Mouse (Mus musculus): ENCODE measurements at regions not wholly inside any gene's neighbourhood (a gene's known extent, or its start where the extent isn't known, plus 50 kb on each side); places are given as distances from the start of the nearest gene placed in this dataset.

GRCm38 (mm10) chr5:119739386-119739785 is 68.9 kb downstream of the Tbx3 start:
- no peak for DNase-seq (ENCODE audit: low spot score)

DNA sequence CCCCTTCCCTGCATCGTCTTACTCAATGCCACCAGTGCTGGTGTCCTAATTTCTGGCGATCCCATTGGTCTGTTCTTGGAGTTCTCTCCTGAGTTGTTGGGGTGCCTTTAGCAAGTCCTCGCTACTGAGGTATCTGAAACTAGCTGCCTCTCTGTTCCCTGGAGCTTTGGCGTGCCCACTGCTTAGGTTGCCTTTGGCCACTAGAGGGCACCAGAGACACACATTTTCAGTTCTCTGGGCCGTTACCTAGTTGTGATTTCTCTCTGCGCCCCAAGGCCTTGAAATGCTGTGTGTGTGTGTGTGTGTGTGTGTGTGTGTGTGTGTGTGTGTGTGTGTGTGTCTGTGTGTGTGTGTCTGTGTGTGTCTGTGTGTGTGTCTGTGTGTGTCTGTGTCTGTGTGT is 70.6 kb downstream of the Tbx3 start:
- peak; percentile 40 for DNase-seq (ENCODE audit: low spot score)

DNA sequence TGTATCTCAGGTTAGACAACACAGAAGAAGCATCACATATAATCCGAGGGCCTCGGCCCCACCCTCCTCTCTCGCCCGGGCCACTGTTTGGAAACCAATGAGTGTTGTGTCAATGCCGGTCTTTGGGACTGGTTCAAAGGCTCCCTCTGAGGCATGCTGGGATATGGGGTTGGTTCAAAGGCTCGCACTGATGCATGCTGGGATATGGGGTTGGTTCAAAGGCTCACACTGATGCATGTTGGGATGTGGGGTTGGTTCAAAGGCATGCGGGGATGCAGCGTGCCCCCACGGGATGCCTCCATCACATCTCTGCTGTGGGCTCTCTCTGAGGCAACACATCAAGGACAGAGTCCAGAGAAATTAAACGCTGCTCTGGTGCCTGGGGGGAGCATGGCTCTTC is 73.3 kb downstream of the Tbx3 start:
- DNase-seq (ENCODE audit: low spot score), result no peak

GRCm38 (mm10) chr5:119747038-119747437 is 76.6 kb downstream of the Tbx3 start:
- DNase-seq (ENCODE audit: low spot score), result no peak

DNA sequence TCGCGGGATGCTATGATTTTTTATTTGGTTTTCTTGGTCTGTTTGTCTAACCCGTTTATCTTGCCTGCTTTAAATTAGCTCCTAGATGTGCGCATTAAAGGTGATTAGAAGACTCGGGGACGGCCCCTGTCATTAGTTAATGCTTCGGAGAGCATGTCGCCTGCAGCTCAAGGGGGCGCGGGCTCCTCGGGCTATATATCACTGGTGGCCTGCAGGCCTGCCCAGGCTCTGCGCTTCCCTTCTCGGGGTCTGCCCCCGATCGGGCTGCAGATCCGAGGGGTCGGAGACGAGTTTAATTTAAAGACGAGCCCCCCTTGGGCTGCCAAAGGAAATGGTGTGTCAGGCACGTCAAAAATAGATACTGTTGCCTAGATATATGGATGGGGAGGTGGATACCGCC is 78.2 kb downstream of the Tbx3 start:
- DNase-seq (ENCODE audit: low spot score), result no peak

GRCm38 (mm10) chr5:119749153-119749552 is 78.7 kb downstream of the Tbx3 start:
- DNase-seq (ENCODE audit: low spot score), result no peak

DNA sequence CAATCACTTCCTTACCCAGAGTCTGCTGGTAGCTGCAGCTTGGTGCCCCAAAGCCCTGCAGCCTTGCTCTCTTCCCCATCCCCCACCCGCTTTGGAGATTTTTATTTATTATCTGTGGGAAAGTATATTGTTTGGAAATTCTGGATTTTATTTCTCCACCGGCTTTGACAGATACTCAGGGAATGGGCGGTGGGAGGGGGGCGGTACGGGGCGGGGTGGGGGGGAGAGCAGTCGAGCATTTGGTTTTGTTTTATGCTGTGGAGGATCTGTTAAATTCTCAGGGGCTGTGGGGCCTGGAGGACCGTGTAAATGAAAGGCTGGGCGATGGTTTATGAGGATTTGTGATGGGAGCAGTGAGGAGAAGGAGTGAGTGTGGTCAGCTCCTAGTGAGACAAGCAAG is 76.7 kb upstream of the Tbx5 start:
- DNase-seq (ENCODE audit: low spot score), result no peak

GRCm38 (mm10) chr5:119758880-119759279 is 73.6 kb upstream of the Tbx5 start:
- DNase-seq (ENCODE audit: low spot score), result no peak

GRCm38 (mm10) chr5:119762102-119762501 is 70.4 kb upstream of the Tbx5 start:
- DNase-seq (ENCODE audit: low spot score), result no peak

DNA sequence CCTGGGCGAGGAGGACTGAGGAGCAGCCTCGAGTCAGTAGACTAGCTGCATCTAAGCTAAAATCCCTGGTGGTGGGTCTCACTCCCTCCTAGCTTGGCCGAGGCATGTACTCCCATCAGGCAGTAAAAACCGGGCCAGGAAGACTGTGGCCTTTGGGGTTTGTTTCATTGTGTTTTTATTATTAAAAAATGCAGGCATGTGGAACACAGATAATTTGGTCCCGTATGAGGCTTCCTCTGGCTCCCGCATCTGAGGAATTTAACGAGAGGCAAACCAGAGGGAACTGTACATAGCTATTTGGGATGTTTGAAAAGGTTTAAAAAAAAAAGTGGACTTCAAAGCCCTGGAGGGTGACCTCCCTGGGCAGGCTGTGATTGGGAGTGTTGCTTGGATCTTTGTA is 69.1 kb upstream of the Tbx5 start:
- DNase-seq (ENCODE audit: low spot score), result no peak

DNA sequence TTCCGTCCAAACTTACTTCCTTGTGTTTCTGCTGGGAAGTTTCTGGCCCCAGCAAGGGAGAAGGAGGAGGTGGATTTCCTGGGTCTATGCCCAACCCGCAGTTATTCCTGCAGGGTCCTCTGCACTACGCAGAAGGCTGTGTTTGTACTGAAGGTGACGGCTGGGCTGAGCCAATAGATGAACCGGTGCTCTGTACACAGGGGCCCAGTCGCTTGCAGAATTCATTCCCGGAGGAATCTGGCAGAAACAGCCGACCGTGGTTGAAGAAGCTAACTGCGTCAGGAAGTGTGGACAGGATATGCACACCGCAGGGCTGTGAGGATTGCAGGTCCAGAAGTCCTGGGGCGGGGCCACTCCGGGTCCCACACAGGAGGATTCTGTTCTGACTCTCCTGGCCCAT is 66.1 kb upstream of the Tbx5 start:
- no peak for DNase-seq (ENCODE audit: low spot score)

DNA sequence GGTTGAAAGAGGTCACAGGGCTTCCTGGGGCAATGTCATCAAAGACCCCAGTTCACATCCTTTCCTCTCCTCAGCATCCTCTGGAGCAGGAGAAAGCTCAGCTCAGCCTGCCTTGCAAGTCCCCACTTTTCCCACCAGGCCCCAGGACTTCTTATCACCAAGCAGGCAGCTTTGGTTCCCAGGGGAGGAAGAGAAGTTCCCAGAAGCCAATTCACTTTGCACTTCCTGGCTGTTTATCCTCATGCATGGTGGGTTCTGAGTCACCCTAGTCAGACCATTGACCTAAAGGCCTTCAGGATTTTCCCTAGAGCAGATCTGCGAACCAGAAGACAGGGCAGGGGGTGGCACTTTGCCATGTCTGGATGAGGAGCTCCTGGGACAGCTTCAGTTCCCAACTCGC is 61.5 kb upstream of the Tbx5 start:
- no peak for DNase-seq (ENCODE audit: low spot score)

GRCm38 (mm10) chr5:119776106-119776887 is 56.2 kb upstream of the Tbx5 start:
- DNase-seq (ENCODE audit: low spot score), result no peak

- DNase-seq (ENCODE audit: low spot score), result peak; percentile 22
Observed at GRCm38 (mm10) chr5:119777836-119778235, 54.6 kb upstream of the Tbx5 start.

DNA sequence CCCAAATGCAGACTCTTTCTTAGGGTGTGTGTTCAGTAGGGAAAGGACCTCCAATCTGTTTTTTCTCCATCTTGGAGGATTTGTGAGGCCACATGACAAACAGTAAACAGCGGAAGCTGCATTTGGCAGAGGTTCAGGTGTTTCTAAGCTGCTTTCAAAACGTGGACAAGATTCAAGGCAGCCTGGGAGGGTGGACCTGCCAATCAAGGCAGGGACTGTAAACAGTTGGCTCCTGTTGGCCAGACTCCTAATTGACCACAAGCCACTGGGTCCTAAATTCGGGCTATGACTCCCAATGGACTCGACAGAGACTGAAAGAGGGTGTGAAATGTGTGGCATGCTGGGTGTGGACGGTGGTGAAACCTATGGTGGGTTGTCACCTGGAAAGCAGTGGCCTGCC is 51.1 kb upstream of the Tbx5 start:
- DNase-seq (ENCODE audit: low spot score), result no peak
